Mouse (Mus musculus): ENCODE measurements around the gene 9430097D07Rik.

GRCm38 (mm10) chr2:32530479-32530878, 45.0 kb downstream of the 9430097D07Rik start:
- no peak for TF ChIP-seq CTCF (IDR thresholded peaks at IDR 0.05; ENCODE audit: extremely low read depth, insufficient read depth, insufficient read length, insufficient replicate concordance)
- TF ChIP-seq POLR2A (IDR thresholded peaks at IDR 0.05; ENCODE audit: low read depth, low read length) = no peak

All from spleen, adult 2 months (tissue).